In genomic region chr3:97158611-97159508, GRCm38 (mm10) we compare ENCODE assay signal across 8 mouse cellular contexts. TPM values are rescaled to one million over a fixed set of nuclear protein-coding genes. Genes with fewer than 3 reads are reported as not detected.
DNase-seq lines count a peak whose midpoint lies in the region; ATAC-seq and TF ChIP-seq lines count a peak whose summit lies in the region.

TSS of gene Acp6 (plus strand) at chr3:97158777.

- intact Hi-C loops in heart, postnatal 14 days (cut with DNase I), result loop anchor here (5.0 to 10.0 kb wide), 2 partner anchors 68 to 1246 kb away; no protein-coding TSS in a partner anchor

- H3K9ac ChIP-seq in ES-Bruce4 (ENCODE audit: low read depth, poor library complexity, severe bottlenecking), result peak within 1 kb of the TSS; percentile 87
- H3K9ac ChIP-seq in forebrain, embryonic 14.5 days (ENCODE audit: low read length), result peak within 1 kb of the TSS; percentile 74
- H3K9ac ChIP-seq in neural tube, embryonic 15.5 days (replicated peaks), result peak within 1 kb of the TSS; percentile 61

- peak within 1 kb of the TSS; percentile 79 for H3K27ac ChIP-seq in ES-Bruce4 (ENCODE audit: insufficient read depth, low read length)
- H3K27ac ChIP-seq in forebrain, embryonic 14.5 days (ENCODE audit: low read depth, low read length), result peak within 1 kb of the TSS; percentile 27; the same call in 1 of the 2 replicates
- H3K27ac ChIP-seq in neural tube, embryonic 15.5 days (replicated peaks), result peak within 1 kb of the TSS; percentile 78

- peak; percentile 10 for TF ChIP-seq POLR2A in ES-Bruce4 (IDR thresholded peaks at IDR 0.05; ENCODE audit: insufficient read depth, low read length)

- peak within 1 kb of the TSS; percentile 86 for H3K4me3 ChIP-seq in ES-Bruce4 (ENCODE audit: low read depth, low read length)
- peak within 1 kb of the TSS; percentile 66 for H3K4me3 ChIP-seq in forebrain, embryonic 14.5 days (ENCODE audit: low read depth, low read length)
- H3K4me3 ChIP-seq in neural tube, embryonic 15.5 days (replicated peaks), result peak within 1 kb of the TSS; percentile 66

- no peaks in the 10 kb centered on the region for H3K9me3 ChIP-seq in ES-Bruce4 (replicated peaks; ENCODE audit: control insufficient read depth, insufficient read depth, low read length, poor library complexity, severe bottlenecking)
- no peaks in the 10 kb centered on the region for H3K9me3 ChIP-seq in forebrain, embryonic 14.5 days (replicated peaks; ENCODE audit: control insufficient read depth, low read length)
- H3K9me3 ChIP-seq in neural tube, embryonic 15.5 days (replicated peaks), result no peaks in the 10 kb centered on the region

- peak; percentile 93 for ATAC-seq in cerebellum, adult (ENCODE audit: insufficient number of reproducible peaks, low FRiP score, low TSS enrichment)
- peak; percentile 93 for ATAC-seq in forebrain, embryonic 14.5 days
- ATAC-seq in neural tube, embryonic 15.5 days (ENCODE audit: low FRiP score), result peak; percentile 94

- H3K27me3 ChIP-seq in ES-Bruce4 (ENCODE audit: control insufficient read depth, insufficient read depth, low read length, poor library complexity, severe bottlenecking), result no peaks in the 10 kb centered on the region
- no peaks in the 10 kb centered on the region for H3K27me3 ChIP-seq in forebrain, embryonic 14.5 days (replicated peaks; ENCODE audit: control insufficient read depth, insufficient read depth, low read length)
- H3K27me3 ChIP-seq in neural tube, embryonic 15.5 days (replicated peaks), result no peaks in the 10 kb centered on the region

- TF ChIP-seq CTCF in ES-Bruce4 (IDR thresholded peaks at IDR 0.05; ENCODE audit: low read depth, low read length), result no peak

- DNase-seq in forebrain, embryonic 14.5 days (ENCODE audit: low spot score), result peak; percentile 95
- DNase-seq in heart, postnatal 14 days, result peak; percentile 90 to 93
- DNase-seq in layer of hippocampus, adult 11-12 months (ENCODE audit: low spot score), result peak; percentile 93
- peak; percentile 94 to 95 for DNase-seq in lung, adult 18-20 months
- DNase-seq in testis, postnatal 14 days (ENCODE audit: low spot score), result peak; percentile 92

- peaks cover under 1% of the 10 kb centered on the region; the same call in 1 of the 2 replicates for H3K36me3 ChIP-seq in ES-Bruce4 (ENCODE audit: control insufficient read depth, insufficient read depth, low read length, poor library complexity, severe bottlenecking)
- no peaks in the 10 kb centered on the region for H3K36me3 ChIP-seq in forebrain, embryonic 14.5 days (ENCODE audit: control insufficient read depth, insufficient read depth, low read length)
- no peaks in the 10 kb centered on the region for H3K36me3 ChIP-seq in neural tube, embryonic 15.5 days

- TF ChIP-seq EP300 in ES-Bruce4 (IDR thresholded peaks at IDR 0.05; ENCODE audit: insufficient read depth, low read depth, low read length), result no peak

- peak within 1 kb of the TSS; percentile 91 for H3K4me2 ChIP-seq in forebrain, embryonic 14.5 days (ENCODE audit: low read length)
- peak within 1 kb of the TSS; percentile 72 for H3K4me2 ChIP-seq in neural tube, embryonic 15.5 days

- WGBS in forebrain, embryonic 14.5 days, result 0% methylated on average over 54 of the region's 54 CpGs
- under 1% methylated on average over 53 of the region's 54 CpGs for WGBS in neural tube, embryonic 15.5 days

- H3K4me1 ChIP-seq in ES-Bruce4 (ENCODE audit: control insufficient read depth, insufficient read depth, low read length), result peaks cover 5% of the 10 kb centered on the region
- no peaks in the 10 kb centered on the region; the same call in 1 of the 2 replicates for H3K4me1 ChIP-seq in forebrain, embryonic 14.5 days (ENCODE audit: control insufficient read depth, insufficient read depth, low read length)
- H3K4me1 ChIP-seq in neural tube, embryonic 15.5 days, result peaks cover 13% of the 10 kb centered on the region

RNA-seq across cellular contexts. Expression of gene Acp6, which starts in this region (rescaled TPM):
- polyA plus RNA-seq in ES-Bruce4 (2011; ENCODE audit: insufficient read depth, insufficient read length, low read depth, missing spikeins), result 62.3 and 67.2 TPM in 2 replicates
- polyA plus RNA-seq in forebrain, embryonic 14.5 days (2014; fragmentation: Nextera tagmentation; extraction: Ambion mirVana), result 15.6 and 20.4 TPM in 2 replicates
- total RNA-seq in heart, postnatal 14 days (2021), result 10 to 100 TPM; 28.9 to 29.9 TPM
- polyA plus RNA-seq in neural tube, embryonic 15.5 days (2015; fragmentation: Nextera tagmentation; extraction: Ambion mirVana), result 21.8 and 27.4 TPM in 2 replicates

Comparison
In these comparisons a context has a peak if more than half of its experiments do, and no peak if none do; other contexts are left out.
1. Peak in every context shown above with its lines: DNase-seq, ATAC-seq, H3K4me3 ChIP-seq and H3K27ac ChIP-seq.
2. H3K27ac ChIP-seq: peak in every context shown above with its lines; median percentile 79 in ES-Bruce4; 78 in neural tube, embryonic 15.5 days; 27 in forebrain, embryonic 14.5 days.